Mouse (Mus musculus) neural tube, embryonic 11.5 days (tissue): ENCODE measurements around the gene Prkaa1. TPM values are rescaled to one million over a fixed set of nuclear protein-coding genes. Genes with fewer than 3 reads are reported as not detected.

ENCODE experiments used
- ATAC-seq: fragments of 200-750 bp; cut with Nextera tagmentation; 2 replicates; pipeline ENCODE4 v1.8.0; 2017; ENCODE audit warnings: moderate number of reproducible peaks, mild to moderate bottlenecking, moderate TSS enrichment, moderate library complexity; ENCODE audit not compliant: insufficient read depth, low FRiP score, low TSS enrichment
- DNase-seq: peaks from one replicate; pipeline ENCODE4 v3.0.0-alpha.2; 2015; ENCODE audit warnings: low spot score
- H3K27ac ChIP-seq: fragments of 300-500 bp; sonication (generic); 2 replicates; pipeline ENCODE4 v1.5.1; 2014; ENCODE audit warnings: low read depth, mild to moderate bottlenecking, low read length
- H3K27me3 ChIP-seq: fragments of 300-500 bp; sonication (generic); 2 replicates; pipeline ENCODE4 v1.6.1; 2014; ENCODE audit warnings: mild to moderate bottlenecking, low read length, mixed read lengths; ENCODE audit not compliant: control insufficient read depth, insufficient read depth
- H3K36me3 ChIP-seq: fragments of 300-500 bp; sonication (generic); 2 replicates; pipeline ENCODE4 v1.6.1; 2014; ENCODE audit warnings: mild to moderate bottlenecking, low read length, moderate library complexity, mixed read lengths; ENCODE audit not compliant: control insufficient read depth, insufficient read depth
- H3K4me1 ChIP-seq: fragments of 300-500 bp; sonication (generic); 2 replicates; pipeline ENCODE4 v1.6.1; 2014; ENCODE audit warnings: low read length, mixed read lengths; ENCODE audit not compliant: control insufficient read depth, insufficient read depth
- H3K4me2 ChIP-seq: fragments of 300-500 bp; sonication (generic); 2 replicates; pipeline ENCODE4 v1.6.1; 2014; ENCODE audit warnings: low read depth, mild to moderate bottlenecking, moderate library complexity
- H3K4me3 ChIP-seq: fragments of 300-500 bp; sonication (generic); 2 replicates; pipeline ENCODE4 v1.5.1; 2014; ENCODE audit warnings: low read depth, low read length
- H3K9ac ChIP-seq: fragments of 300-500 bp; sonication (generic); 2 replicates; pipeline ENCODE4 v1.6.1; 2014; ENCODE audit warnings: mild to moderate bottlenecking, low read length
- H3K9me3 ChIP-seq: fragments of 300-500 bp; sonication (generic); 2 replicates; pipeline ENCODE4 v1.6.1; 2016; ENCODE audit warnings: low read length; ENCODE audit not compliant: control insufficient read depth
- WGBS: fragments of 180-500 bp; shearing (Covaris S2); extraction: QIAGEN DNeasy Blood & Tissue Kit; methylation state at CpG from one replicate; pipeline ENCODE4 v1.1.7; 2014; 5-methylcytosine and 5-hydroxymethylcytosine counted together
- polyA plus RNA-seq: library from polyadenylated mRNA; unstranded; fragments of >200 nt; fragmentation: Nextera tagmentation; extraction: Ambion mirVana; gene quantifications from 2 replicates; pipeline ENCODE4 v1.2.1, GENCODE M21; 2014

Prkaa1 gene
- polyA plus RNA-seq, 1 experiment from 2014 or later: 21.2 TPM

- no peaks in the 10 kb centered on the region for H3K9me3 ChIP-seq
- 91% methylated on average over 9 of the region's 9 CpGs for WGBS
- H3K4me2 ChIP-seq: no peak overlapping the region
- no peak overlapping the region for H3K4me3 ChIP-seq
- no peak overlapping the region for H3K9ac ChIP-seq
- ATAC-seq (no peak), DNase-seq (no peak)
- H3K4me1 ChIP-seq: no peaks in the 10 kb centered on the region
- H3K36me3 ChIP-seq: no peaks in the 10 kb centered on the region
- no peaks in the 10 kb centered on the region for H3K27me3 ChIP-seq
- H3K27ac ChIP-seq: no peak overlapping the region
Observed at GRCm38 (mm10) chr15:5138021-5138856, 5.4 kb upstream of the Prkaa1 start.

GRCm38 (mm10) chr15:5139366-5139765, 4.3 kb upstream of the Prkaa1 start:
- DNase-seq: no peak
- no peak overlapping the region for H3K4me3 ChIP-seq
- H3K36me3 ChIP-seq: no peaks in the 10 kb centered on the region
- H3K9me3 ChIP-seq: no peaks in the 10 kb centered on the region
- H3K27ac ChIP-seq: no peak overlapping the region
- H3K27me3 ChIP-seq: no peaks in the 10 kb centered on the region
- 82% methylated on average over 2 of the region's 2 CpGs for WGBS
- ATAC-seq: no peak
- no peaks in the 10 kb centered on the region for H3K4me1 ChIP-seq
- H3K4me2 ChIP-seq: no peak overlapping the region
- no peak overlapping the region for H3K9ac ChIP-seq

- Histone ChIP-seq H3K9ac (no peak overlapping the region), H3K9me3 (no peaks in the 10 kb centered on the region), H3K4me2 (no peak overlapping the region), H3K27ac (no peak overlapping the region), H3K27me3 (no peaks in the 10 kb centered on the region), H3K36me3 (no peaks in the 10 kb centered on the region), H3K4me3 (no peak overlapping the region), H3K4me1 (peaks cover under 1% of the 10 kb centered on the region; the same call in 1 of the 2 replicates)
- ATAC-seq: no peak
- 84% methylated on average over 7 of the region's 7 CpGs for WGBS
- DNase-seq: no peak
Observed at GRCm38 (mm10) chr15:5139863-5140262, 3.8 kb upstream of the Prkaa1 start.

GRCm38 (mm10) chr15:5140357-5140756, 3.3 kb upstream of the Prkaa1 start:
- no peak overlapping the region for H3K4me2 ChIP-seq
- no peak overlapping the region for H3K4me3 ChIP-seq
- H3K9me3 ChIP-seq: no peaks in the 10 kb centered on the region
- H3K4me1 ChIP-seq: peaks cover 3% of the 10 kb centered on the region; the same call in 1 of the 2 replicates
- no peak for ATAC-seq
- H3K36me3 ChIP-seq: no peaks in the 10 kb centered on the region
- H3K9ac ChIP-seq: no peak overlapping the region
- no peak overlapping the region for H3K27ac ChIP-seq
- no peaks in the 10 kb centered on the region for H3K27me3 ChIP-seq
- DNase-seq: no peak

GRCm38 (mm10) chr15:5142047-5142446, 1.6 kb upstream of the Prkaa1 start:
- Histone ChIP-seq H3K9me3 (no peaks in the 10 kb centered on the region), H3K4me3 (no peak overlapping the region), H3K4me1 (peaks cover 3% of the 10 kb centered on the region; the same call in 1 of the 2 replicates), H3K9ac (no peak overlapping the region), H3K27me3 (no peaks in the 10 kb centered on the region), H3K4me2 (no peak overlapping the region), H3K27ac (no peak overlapping the region), H3K36me3 (no peaks in the 10 kb centered on the region)
- ATAC-seq (no peak), DNase-seq (no peak)
- WGBS: 66% methylated on average over 5 of the region's 5 CpGs

GRCm38 (mm10) chr15:5142714-5143113, 947 bp upstream of the Prkaa1 start:
- no peak overlapping the region for H3K4me2 ChIP-seq
- WGBS: 78% methylated on average over 5 of the region's 5 CpGs

GRCm38 (mm10) chr15:5144021-5144778, 539 bp downstream of the Prkaa1 start:
- peaks cover 6% of the 10 kb centered on the region; the same call in 1 of the 2 replicates for H3K4me1 ChIP-seq
- WGBS: 1% methylated on average over 48 of the region's 61 CpGs
- no peaks in the 10 kb centered on the region for H3K27me3 ChIP-seq
- H3K9me3 ChIP-seq: no peaks in the 10 kb centered on the region
- H3K9ac ChIP-seq: peak overlapping the region; percentile 91
- peak overlapping the region; percentile 91 for H3K27ac ChIP-seq
- H3K36me3 ChIP-seq: no peaks in the 10 kb centered on the region
- DNase-seq: peak; percentile 82
- peak overlapping the region; percentile 85 for H3K4me3 ChIP-seq
- peak; percentile 91 for ATAC-seq
- peak overlapping the region; percentile 42 for H3K4me2 ChIP-seq

More at GRCm38 (mm10) chr15:5142714-5143113, 947 bp upstream of the Prkaa1 start:
- H3K27me3 ChIP-seq: no peaks in the 10 kb centered on the region
- no peak overlapping the region for H3K27ac ChIP-seq
- no peak overlapping the region for H3K4me3 ChIP-seq
- no peaks in the 10 kb centered on the region for H3K36me3 ChIP-seq
- H3K4me1 ChIP-seq: peaks cover 3% of the 10 kb centered on the region; the same call in 1 of the 2 replicates
- no peak overlapping the region for H3K9ac ChIP-seq
- DNase-seq: no peak
- no peak for ATAC-seq
- no peaks in the 10 kb centered on the region for H3K9me3 ChIP-seq

GRCm38 (mm10) chr15:5145196-5145945, 1.7 kb downstream of the Prkaa1 start:
- ATAC-seq (no peak), DNase-seq (no peak)
- H3K27ac ChIP-seq: no peak overlapping the region
- H3K4me1 ChIP-seq: peaks cover 7% of the 10 kb centered on the region; the same call in 1 of the 2 replicates
- peak overlapping the region; percentile 85; the same call in 1 of the 2 replicates for H3K4me3 ChIP-seq
- no peaks in the 10 kb centered on the region for H3K9me3 ChIP-seq
- H3K4me2 ChIP-seq: peak overlapping the region; percentile 42
- WGBS: 51% methylated on average over 9 of the region's 9 CpGs
- H3K36me3 ChIP-seq: no peaks in the 10 kb centered on the region
- no peaks in the 10 kb centered on the region for H3K27me3 ChIP-seq
- H3K9ac ChIP-seq: no peak overlapping the region
